Mouse (Mus musculus): ENCODE results near the gene Wdr86. TPM values are rescaled to one million over a fixed set of nuclear protein-coding genes. Genes with fewer than 3 reads are reported as not detected.
"Not testable (repeated sequence)": the region's sequence is repeated elsewhere in the genome, so short reads cannot be mapped to it uniquely, and the experiment has no call there.

Gene Wdr86
- polyA plus RNA-seq (2012; rRNA removed): 1.5 and 3.6 TPM in 2 replicates

- Histone ChIP-seq H3K27ac (ENCODE audit: insufficient read depth, low read length) (no peak within 1 kb of the TSS), H3K27me3 (ENCODE audit: control insufficient read depth, insufficient read depth, low read length) (peaks cover 8% of the 10 kb centered on the region; the same call in 1 of the 2 replicates), H3K4me3 (replicated peaks; ENCODE audit: insufficient read depth, low read depth, low read length) (no peak within 1 kb of the TSS), H3K4me1 (ENCODE audit: control insufficient read depth, insufficient read depth, low read length) (no peaks in the 10 kb centered on the region)
- WGBS: 2% methylated on average over 23 of the region's 23 CpGs
- TF ChIP-seq POLR2A (IDR thresholded peaks at IDR 0.05; ENCODE audit: borderline replicate concordance, insufficient read depth, low read length): no peak
- no peak for DNase-seq
These were observed at the start of gene Wdr86 for GRCm38 (mm10) chr5:24730488-24730871. Gene Wdr86, minus strand, starts transcription at chr5:24730727.

- Histone ChIP-seq H3K4me1 (ENCODE audit: control insufficient read depth, insufficient read depth, low read length) (no peaks in the 10 kb centered on the region), H3K27ac (ENCODE audit: insufficient read depth, low read length) (no peak overlapping the region), H3K4me3 (replicated peaks; ENCODE audit: insufficient read depth, low read depth, low read length) (peak overlapping the region; percentile 8), H3K27me3 (ENCODE audit: control insufficient read depth, insufficient read depth, low read length) (no peaks in the 10 kb centered on the region)
- 25% methylated on average over 15 of the region's 15 CpGs for WGBS
- DNase-seq: peak; percentile 54
- no peak for TF ChIP-seq POLR2A (IDR thresholded peaks at IDR 0.05; ENCODE audit: borderline replicate concordance, insufficient read depth, low read length)
- TF ChIP-seq CTCF (IDR thresholded peaks at IDR 0.05; ENCODE audit: borderline replicate concordance, insufficient read depth, low read depth, low read length): peak; percentile 69
These were observed 49.5 kb upstream of the Wdr86 start for GRCm38 (mm10) chr5:24779881-24780512.

GRCm38 (mm10) chr5:24779321-24779720 is 48.8 kb upstream of the Wdr86 start:
- DNase-seq: no peak
- no peak overlapping the region for H3K4me3 ChIP-seq (replicated peaks; ENCODE audit: insufficient read depth, low read depth, low read length)
- TF ChIP-seq CTCF (IDR thresholded peaks at IDR 0.05; ENCODE audit: borderline replicate concordance, insufficient read depth, low read depth, low read length) (no peak), POLR2A (IDR thresholded peaks at IDR 0.05; ENCODE audit: borderline replicate concordance, insufficient read depth, low read length) (no peak)
- no peaks in the 10 kb centered on the region for H3K27me3 ChIP-seq (ENCODE audit: control insufficient read depth, insufficient read depth, low read length)
- no peaks in the 10 kb centered on the region for H3K4me1 ChIP-seq (ENCODE audit: control insufficient read depth, insufficient read depth, low read length)
- no peak overlapping the region for H3K27ac ChIP-seq (ENCODE audit: insufficient read depth, low read length)

- H3K27me3 ChIP-seq (ENCODE audit: control insufficient read depth, insufficient read depth, low read length): no peaks in the 10 kb centered on the region
- TF ChIP-seq POLR2A (IDR thresholded peaks at IDR 0.05; ENCODE audit: borderline replicate concordance, insufficient read depth, low read length) (no peak), CTCF (IDR thresholded peaks at IDR 0.05; ENCODE audit: borderline replicate concordance, insufficient read depth, low read depth, low read length) (no peak)
- no peaks in the 10 kb centered on the region for H3K4me1 ChIP-seq (ENCODE audit: control insufficient read depth, insufficient read depth, low read length)
- DNase-seq: no peak
- 33% methylated on average over 13 of the region's 13 CpGs for WGBS
- no peak overlapping the region for H3K4me3 ChIP-seq (replicated peaks; ENCODE audit: insufficient read depth, low read depth, low read length)
- no peak overlapping the region for H3K27ac ChIP-seq (ENCODE audit: insufficient read depth, low read length)
These were observed 48.3 kb upstream of the Wdr86 start for GRCm38 (mm10) chr5:24778843-24779140.

- no peaks in the 10 kb centered on the region for H3K4me1 ChIP-seq (ENCODE audit: control insufficient read depth, insufficient read depth, low read length)
- no peak for TF ChIP-seq POLR2A (IDR thresholded peaks at IDR 0.05; ENCODE audit: borderline replicate concordance, insufficient read depth, low read length)
- no peak for TF ChIP-seq CTCF (IDR thresholded peaks at IDR 0.05; ENCODE audit: borderline replicate concordance, insufficient read depth, low read depth, low read length)
- no peak for DNase-seq
- H3K27me3 ChIP-seq (ENCODE audit: control insufficient read depth, insufficient read depth, low read length): no peaks in the 10 kb centered on the region
- no peak overlapping the region for H3K27ac ChIP-seq (ENCODE audit: insufficient read depth, low read length)
- no peak overlapping the region for H3K4me3 ChIP-seq (replicated peaks; ENCODE audit: insufficient read depth, low read depth, low read length)
- 13% methylated on average over 17 of the region's 17 CpGs for WGBS
These were observed 47.7 kb upstream of the Wdr86 start for GRCm38 (mm10) chr5:24778082-24778842.

- TF ChIP-seq CTCF (IDR thresholded peaks at IDR 0.05; ENCODE audit: borderline replicate concordance, insufficient read depth, low read depth, low read length): no peak
- no peak for TF ChIP-seq POLR2A (IDR thresholded peaks at IDR 0.05; ENCODE audit: borderline replicate concordance, insufficient read depth, low read length)
- H3K27ac ChIP-seq (ENCODE audit: insufficient read depth, low read length): no peak overlapping the region
- no peak for DNase-seq
- H3K4me1 ChIP-seq (ENCODE audit: control insufficient read depth, insufficient read depth, low read length): no peaks in the 10 kb centered on the region
- 81% methylated on average over 4 of the region's 4 CpGs for WGBS
- no peak overlapping the region for H3K4me3 ChIP-seq (replicated peaks; ENCODE audit: insufficient read depth, low read depth, low read length)
- no peaks in the 10 kb centered on the region for H3K27me3 ChIP-seq (ENCODE audit: control insufficient read depth, insufficient read depth, low read length)
These were observed 46.2 kb upstream of the Wdr86 start for GRCm38 (mm10) chr5:24776681-24777080.

GRCm38 (mm10) chr5:24774549-24774948 is 44.0 kb upstream of the Wdr86 start:
- not testable (repeated sequence) for H3K27ac ChIP-seq (ENCODE audit: insufficient read depth, low read length); DNase-seq; H3K4me3 ChIP-seq (replicated peaks; ENCODE audit: insufficient read depth, low read depth, low read length); H3K27me3 ChIP-seq (ENCODE audit: control insufficient read depth, insufficient read depth, low read length); H3K4me1 ChIP-seq (ENCODE audit: control insufficient read depth, insufficient read depth, low read length)
- 14% methylated on average over 16 of the region's 16 CpGs for WGBS

GRCm38 (mm10) chr5:24757816-24758215 is 27.3 kb upstream of the Wdr86 start, which contains the start of gene Crygn:
Gene Crygn, minus strand, starts transcription at chr5:24758008.
- DNase-seq: no peak
- Histone ChIP-seq H3K4me1 (ENCODE audit: control insufficient read depth, insufficient read depth, low read length) (no peaks in the 10 kb centered on the region), H3K27me3 (ENCODE audit: control insufficient read depth, insufficient read depth, low read length) (no peaks in the 10 kb centered on the region), H3K27ac (ENCODE audit: insufficient read depth, low read length) (no peak within 1 kb of the TSS), H3K4me3 (replicated peaks; ENCODE audit: insufficient read depth, low read depth, low read length) (no peak within 1 kb of the TSS)
- TF ChIP-seq CTCF (IDR thresholded peaks at IDR 0.05; ENCODE audit: borderline replicate concordance, insufficient read depth, low read depth, low read length) (no peak), POLR2A (IDR thresholded peaks at IDR 0.05; ENCODE audit: borderline replicate concordance, insufficient read depth, low read length) (no peak)
- 46% methylated on average over 18 of the region's 18 CpGs for WGBS
